Mouse (Mus musculus) embryonic facial prominence, embryonic 15.5 days (tissue): ENCODE measurements at regions not wholly inside any gene's neighbourhood (a gene's known extent, or its start where the extent isn't known, plus 50 kb on each side); places are given as distances from the start of the nearest gene placed in this dataset.

Experiments
- ATAC-seq: fragments of 200-750 bp; cut with Nextera tagmentation; 2 replicates; pipeline ENCODE4 v1.8.0; 2017; ENCODE audit warnings: low read depth, moderate TSS enrichment; ENCODE audit not compliant: insufficient number of reproducible peaks, low FRiP score, low TSS enrichment
- H3K27ac ChIP-seq: fragments of 300-500 bp; sonication (generic); replicated peaks from 2 replicates; pipeline ENCODE4 v1.5.1; 2015; ENCODE audit warnings: mild to moderate bottlenecking, inconsistent platforms
- H3K27me3 ChIP-seq: fragments of 300-500 bp; sonication (generic); 2 replicates; pipeline ENCODE4 v1.6.1; 2015; ENCODE audit warnings: inconsistent platforms
- H3K36me3 ChIP-seq: fragments of 300-500 bp; sonication (generic); 2 replicates; pipeline ENCODE4 v1.6.1; 2015; ENCODE audit warnings: mild to moderate bottlenecking, inconsistent platforms
- H3K4me1 ChIP-seq: fragments of 300-500 bp; sonication (generic); 2 replicates; pipeline ENCODE4 v1.6.1; 2015; ENCODE audit warnings: inconsistent platforms
- H3K4me2 ChIP-seq: fragments of 300-500 bp; sonication (generic); replicated peaks from 2 replicates; pipeline ENCODE4 v1.6.1; 2015; ENCODE audit warnings: mild to moderate bottlenecking, inconsistent platforms
- H3K4me3 ChIP-seq: fragments of 300-500 bp; sonication (generic); replicated peaks from 2 replicates; pipeline ENCODE4 v1.5.1; 2015; ENCODE audit warnings: mild to moderate bottlenecking, inconsistent platforms
- H3K9ac ChIP-seq: fragments of 300-500 bp; sonication (generic); 2 replicates; pipeline ENCODE4 v1.6.1; 2015; ENCODE audit warnings: inconsistent platforms
- H3K9me3 ChIP-seq: fragments of 300-500 bp; sonication (generic); replicated peaks from 2 replicates; pipeline ENCODE4 v1.6.1; 2016; ENCODE audit warnings: inconsistent platforms
- WGBS: fragments of 180-500 bp; shearing (Covaris S2); methylation state at CpG from one replicate; pipeline ENCODE4 v1.1.7; 2015; 5-methylcytosine and 5-hydroxymethylcytosine counted together

- Histone ChIP-seq H3K4me1 (no peaks in the 10 kb centered on the region), H3K9ac (no peak overlapping the region), H3K9me3 (no peaks in the 10 kb centered on the region), H3K27me3 (no peaks in the 10 kb centered on the region), H3K4me3 (no peak overlapping the region), H3K4me2 (no peak overlapping the region), H3K36me3 (no peaks in the 10 kb centered on the region), H3K27ac (no peak overlapping the region)
- whole genome bisulfite sequencing, result 94% methylated on average over 1 of the region's 1 CpGs
- no peak for ATAC-seq
Measured at GRCm38 (mm10) chr14:100446130-100446529, 161.7 kb upstream of the Klf12 start.

- no peaks in the 10 kb centered on the region for H3K9me3 ChIP-seq
- H3K27ac ChIP-seq, result no peak overlapping the region
- WGBS, result 58% methylated on average over 3 of the region's 3 CpGs
- H3K36me3 ChIP-seq, result no peaks in the 10 kb centered on the region
- no peak overlapping the region for H3K4me3 ChIP-seq
- no peaks in the 10 kb centered on the region for H3K4me1 ChIP-seq
- no peaks in the 10 kb centered on the region for H3K27me3 ChIP-seq
- no peak overlapping the region for H3K9ac ChIP-seq
- ATAC-seq, result no peak
- no peak overlapping the region for H3K4me2 ChIP-seq
Measured at GRCm38 (mm10) chr14:100444848-100445247, 160.4 kb upstream of the Klf12 start.

GRCm38 (mm10) chr14:100444099-100444498 is 159.6 kb upstream of the Klf12 start:
- 52% methylated on average over 2 of the region's 2 CpGs for WGBS
- H3K9ac ChIP-seq, result no peak overlapping the region
- no peaks in the 10 kb centered on the region for H3K4me1 ChIP-seq
- H3K4me2 ChIP-seq, result no peak overlapping the region
- H3K27me3 ChIP-seq, result no peaks in the 10 kb centered on the region
- H3K27ac ChIP-seq, result no peak overlapping the region
- no peak overlapping the region for H3K4me3 ChIP-seq
- ATAC-seq, result no peak
- no peaks in the 10 kb centered on the region for H3K36me3 ChIP-seq
- no peaks in the 10 kb centered on the region for H3K9me3 ChIP-seq

DNA sequence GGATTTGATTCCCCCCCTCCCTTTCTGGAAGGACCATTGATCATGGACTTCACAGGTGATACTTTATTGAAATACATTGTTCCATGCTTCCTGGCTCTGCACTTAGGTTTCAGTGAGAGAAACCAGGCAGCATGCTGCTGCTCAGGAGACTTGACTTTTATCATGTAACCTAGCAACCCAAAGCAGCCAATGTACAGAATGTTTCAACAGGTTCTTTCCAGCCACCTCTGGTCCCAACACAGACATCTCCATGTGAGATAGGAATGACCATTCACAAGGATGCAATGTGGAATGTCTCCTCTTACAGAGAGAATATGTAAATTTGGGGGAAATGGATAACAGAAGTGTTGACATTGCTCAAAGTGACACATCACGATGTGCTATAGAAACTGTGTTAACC is 153.1 kb upstream of the Klf12 start:
- ATAC-seq, result no peak
- Histone ChIP-seq H3K4me2 (no peak overlapping the region), H3K4me3 (no peak overlapping the region), H3K9ac (no peak overlapping the region), H3K4me1 (no peaks in the 10 kb centered on the region), H3K27ac (no peak overlapping the region), H3K27me3 (no peaks in the 10 kb centered on the region), H3K9me3 (no peaks in the 10 kb centered on the region), H3K36me3 (no peaks in the 10 kb centered on the region)
- WGBS, result 73% methylated on average over 1 of the region's 1 CpGs

DNA sequence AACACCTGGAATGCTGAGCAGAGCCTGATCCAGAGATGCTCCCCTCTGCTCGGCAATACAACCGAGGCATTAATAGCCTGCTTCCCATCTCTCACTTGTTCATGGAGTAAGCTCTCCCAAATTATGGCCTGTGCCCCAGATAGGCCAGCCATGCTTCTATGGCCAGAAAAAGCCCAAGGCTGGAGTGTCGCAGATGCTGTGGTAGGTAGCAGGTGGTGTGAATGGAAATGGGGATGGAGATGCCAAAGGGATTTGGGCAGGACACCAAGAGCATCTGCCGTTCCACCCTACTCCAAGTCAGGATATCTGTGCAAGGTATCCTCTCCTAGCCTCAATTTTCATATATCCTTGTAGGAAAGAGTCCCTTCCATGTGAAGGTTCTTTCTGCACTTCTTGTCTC is 145.2 kb upstream of the Klf12 start:
- no peak for ATAC-seq
- H3K4me3 ChIP-seq, result no peak overlapping the region
- no peaks in the 10 kb centered on the region for H3K36me3 ChIP-seq
- no peak overlapping the region for H3K9ac ChIP-seq
- H3K27ac ChIP-seq, result no peak overlapping the region
- WGBS, result 93% methylated on average over 4 of the region's 4 CpGs
- no peaks in the 10 kb centered on the region for H3K9me3 ChIP-seq
- no peaks in the 10 kb centered on the region for H3K4me1 ChIP-seq
- no peak overlapping the region for H3K4me2 ChIP-seq
- no peaks in the 10 kb centered on the region for H3K27me3 ChIP-seq

DNA sequence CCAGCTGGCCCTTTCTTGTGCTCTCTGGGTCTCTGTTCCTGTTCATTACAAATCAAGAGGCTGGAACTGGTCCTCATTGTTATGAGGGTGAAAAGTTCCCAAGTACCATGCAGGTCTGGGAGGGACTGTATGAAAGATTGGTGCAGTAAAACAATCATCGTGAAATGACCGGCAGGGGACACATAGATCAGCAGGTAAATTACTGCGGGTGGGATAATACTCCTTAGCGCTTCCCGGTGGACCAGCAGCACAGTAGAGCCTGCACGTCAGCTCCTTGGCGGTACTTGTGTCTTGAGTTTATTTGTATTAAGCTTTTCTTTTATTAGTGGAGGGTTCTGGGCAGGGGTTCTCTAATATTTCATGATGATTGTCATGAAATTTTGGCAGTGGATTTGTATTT is 141.9 kb upstream of the Klf12 start:
- Histone ChIP-seq H3K4me1 (no peaks in the 10 kb centered on the region), H3K9me3 (no peaks in the 10 kb centered on the region), H3K9ac (no peak overlapping the region), H3K4me2 (no peak overlapping the region), H3K27ac (no peak overlapping the region), H3K4me3 (no peak overlapping the region), H3K27me3 (no peaks in the 10 kb centered on the region), H3K36me3 (no peaks in the 10 kb centered on the region)
- 95% methylated on average over 7 of the region's 7 CpGs for WGBS
- ATAC-seq, result no peak

DNA sequence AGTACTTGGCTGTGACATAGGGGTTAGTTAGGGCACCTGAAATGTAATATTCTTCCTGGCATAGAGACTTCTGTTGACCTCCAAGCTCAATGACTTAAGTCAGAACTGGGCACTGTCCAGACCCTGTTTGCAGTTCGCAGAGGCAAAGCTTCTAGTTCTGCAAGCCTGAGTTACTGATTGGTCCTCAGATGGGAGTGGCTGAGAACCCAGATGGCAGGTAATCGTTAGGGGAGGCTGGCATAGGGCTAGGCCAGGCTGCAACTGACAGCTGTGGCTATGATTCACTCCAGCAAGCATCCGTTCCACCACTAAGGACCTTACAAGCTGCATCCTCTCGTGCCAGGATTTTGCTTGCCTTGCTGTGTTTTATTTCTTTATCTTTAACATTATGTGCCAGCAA is 139.3 kb upstream of the Klf12 start:
- Histone ChIP-seq H3K36me3 (no peaks in the 10 kb centered on the region), H3K9me3 (no peaks in the 10 kb centered on the region), H3K4me1 (no peaks in the 10 kb centered on the region), H3K9ac (no peak overlapping the region), H3K27me3 (no peaks in the 10 kb centered on the region), H3K4me2 (no peak overlapping the region), H3K27ac (no peak overlapping the region), H3K4me3 (no peak overlapping the region)
- ATAC-seq, result no peak
- WGBS, result 53% methylated on average over 4 of the region's 4 CpGs

- ATAC-seq, result no peak
- Histone ChIP-seq H3K9me3 (no peaks in the 10 kb centered on the region), H3K4me2 (no peak overlapping the region), H3K27me3 (no peaks in the 10 kb centered on the region), H3K4me3 (no peak overlapping the region), H3K27ac (no peak overlapping the region), H3K36me3 (no peaks in the 10 kb centered on the region), H3K4me1 (no peaks in the 10 kb centered on the region), H3K9ac (no peak overlapping the region)
- 95% methylated on average over 4 of the region's 4 CpGs for WGBS
Measured at GRCm38 (mm10) chr14:100421666-100422065, 137.2 kb upstream of the Klf12 start.

- Histone ChIP-seq H3K9ac (no peak overlapping the region), H3K27me3 (no peaks in the 10 kb centered on the region), H3K27ac (no peak overlapping the region), H3K4me3 (no peak overlapping the region), H3K4me2 (no peak overlapping the region), H3K9me3 (no peaks in the 10 kb centered on the region), H3K36me3 (no peaks in the 10 kb centered on the region), H3K4me1 (no peaks in the 10 kb centered on the region)
- ATAC-seq, result no peak
- WGBS, result 60% methylated on average over 4 of the region's 4 CpGs
Measured at GRCm38 (mm10) chr14:100415099-100415498, 130.6 kb upstream of the Klf12 start.

DNA sequence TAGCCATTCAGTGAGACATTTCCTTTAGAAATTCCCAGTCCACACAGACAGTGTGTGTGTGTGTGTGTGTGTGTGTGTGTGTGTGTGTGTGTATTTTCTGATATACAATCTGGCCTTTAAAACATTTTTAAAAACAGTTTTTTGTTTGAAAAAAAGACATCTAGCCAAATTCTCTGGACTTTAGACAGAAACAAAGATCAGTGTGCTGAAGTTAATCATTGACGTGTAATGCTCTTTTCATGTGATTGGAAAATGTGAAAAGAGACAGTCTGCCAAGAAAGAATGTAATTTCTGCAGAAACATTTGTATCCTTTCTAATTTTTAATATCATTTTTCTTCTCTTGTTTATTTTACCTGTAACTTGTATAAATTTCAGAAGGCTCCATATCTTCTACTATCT is 127.7 kb upstream of the Klf12 start:
- Histone ChIP-seq H3K27me3 (no peaks in the 10 kb centered on the region), H3K27ac (no peak overlapping the region), H3K4me1 (no peaks in the 10 kb centered on the region), H3K9ac (no peak overlapping the region), H3K36me3 (no peaks in the 10 kb centered on the region), H3K9me3 (no peaks in the 10 kb centered on the region), H3K4me2 (no peak overlapping the region), H3K4me3 (no peak overlapping the region)
- ATAC-seq, result no peak
- 80% methylated on average over 1 of the region's 1 CpGs for WGBS

- no peak overlapping the region for H3K4me3 ChIP-seq
- no peaks in the 10 kb centered on the region for H3K36me3 ChIP-seq
- H3K27ac ChIP-seq, result no peak overlapping the region
- H3K27me3 ChIP-seq, result no peaks in the 10 kb centered on the region
- WGBS, result 43% methylated on average over 5 of the region's 5 CpGs
- H3K4me2 ChIP-seq, result no peak overlapping the region
- ATAC-seq, result no peak
- no peak overlapping the region for H3K9ac ChIP-seq
- no peaks in the 10 kb centered on the region for H3K4me1 ChIP-seq
- H3K9me3 ChIP-seq, result no peaks in the 10 kb centered on the region
Measured at GRCm38 (mm10) chr14:100397191-100397590, 112.7 kb upstream of the Klf12 start.

DNA sequence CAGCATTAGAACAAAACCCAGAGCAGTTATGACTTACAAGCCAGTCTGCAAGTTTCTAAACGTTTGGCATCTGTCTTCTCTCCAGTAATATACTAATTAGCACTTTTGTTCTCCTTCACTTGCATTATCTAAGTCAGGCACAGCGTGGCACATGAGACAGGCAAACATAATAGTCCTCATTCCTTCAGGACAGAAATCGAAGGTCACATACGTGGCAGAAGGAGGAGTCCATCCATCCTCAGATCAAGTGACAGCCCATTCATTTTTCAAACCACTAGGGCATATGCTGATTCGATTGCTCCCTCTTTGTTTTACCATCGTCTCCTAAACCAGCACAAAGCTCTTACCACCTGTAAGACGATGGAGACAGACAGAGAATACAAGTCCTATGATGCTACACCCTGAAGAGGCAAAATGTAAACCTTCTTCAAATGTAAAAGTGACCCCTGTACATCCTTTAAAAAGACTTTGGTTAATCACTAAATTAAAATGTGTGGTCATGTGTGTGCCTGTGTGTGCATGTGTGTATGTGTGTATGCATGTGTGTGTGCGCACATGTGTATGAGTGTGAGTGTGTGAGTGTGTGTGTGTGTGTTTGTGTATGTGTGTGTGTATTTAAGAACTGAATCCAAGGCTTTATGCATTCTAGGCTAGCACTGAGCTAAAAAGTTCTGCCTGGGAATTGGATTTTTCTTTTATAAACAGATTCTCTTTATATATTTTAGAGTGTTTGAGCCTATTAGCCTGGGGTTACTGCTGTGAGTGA is 90.9 kb upstream of the Klf12 start:
- no peaks in the 10 kb centered on the region for H3K4me1 ChIP-seq
- no peak overlapping the region for H3K27ac ChIP-seq
- no peaks in the 10 kb centered on the region for H3K36me3 ChIP-seq
- no peak overlapping the region for H3K9ac ChIP-seq
- peak overlapping the region; percentile 21 for H3K4me2 ChIP-seq
- no peaks in the 10 kb centered on the region for H3K9me3 ChIP-seq
- no peak overlapping the region for H3K4me3 ChIP-seq
- WGBS, result 35% methylated on average over 8 of the region's 8 CpGs
- ATAC-seq, result no peak
- H3K27me3 ChIP-seq, result no peaks in the 10 kb centered on the region
